Mouse (Mus musculus) ES-E14 (cell line): Measurements from ENCODE around the gene Cfl1. TPM values are rescaled to one million over a fixed set of nuclear protein-coding genes. Genes with fewer than 3 reads are reported as not detected.

Experiments used
- DNase-seq: peaks from one replicate; pipeline ENCODE4 v3.0.0-alpha.2; 2013; ENCODE audit warnings: low read depth, low spot score
- H3K27ac ChIP-seq: 2 replicates; pipeline ENCODE4 v1.5.1; 2012; ENCODE audit warnings: low read depth, mild to moderate bottlenecking, low read length, moderate library complexity, mixed read lengths; ENCODE audit not compliant: poor library complexity, insufficient read depth, severe bottlenecking
- H3K36me3 ChIP-seq: 2 replicates; pipeline ENCODE4 v1.6.1; 2012; ENCODE audit warnings: mild to moderate bottlenecking, low read length, moderate library complexity, mixed read lengths; ENCODE audit not compliant: control insufficient read depth, poor library complexity, insufficient read depth, severe bottlenecking
- H3K4me1 ChIP-seq, 2 experiments: fragments of 150-350 bp in 1 of 2; sonication (generic) in 1 of 2; 2 replicates each; pipeline ENCODE4 v1.6.1; 2012; ENCODE audit warnings: low read length in 2 of 2, mild to moderate bottlenecking in 1 of 2, mixed read lengths in 1 of 2; ENCODE audit not compliant: control insufficient read depth in 2 of 2, insufficient read depth in 2 of 2, poor library complexity in 1 of 2
- H3K4me3 ChIP-seq, 2 experiments: fragments of 150-350 bp in 1 of 2; sonication (generic) in 1 of 2; 2 replicates each; pipeline ENCODE4 v1.5.1; 2012; ENCODE audit warnings: low read length in 2 of 2, low read depth in 1 of 2, mild to moderate bottlenecking in 1 of 2, mixed read lengths in 1 of 2; ENCODE audit not compliant: insufficient read depth in 1 of 2, poor library complexity in 1 of 2, severe bottlenecking in 1 of 2
- H3K9ac ChIP-seq: 2 replicates; pipeline ENCODE4 v1.6.1; 2012; ENCODE audit warnings: low read depth, mild to moderate bottlenecking, low read length, mixed read lengths; ENCODE audit not compliant: poor library complexity, insufficient read depth, severe bottlenecking
- H3K9me3 ChIP-seq: fragments of 150-350 bp; sonication (generic); 2 replicates; pipeline ENCODE4 v1.6.1; 2012; ENCODE audit warnings: low read depth, mild to moderate bottlenecking, low read length; ENCODE audit not compliant: control insufficient read depth, insufficient read depth
- CHD2 ChIP-seq: IDR thresholded peaks from 2 replicates; pipeline ENCODE4 v1.6.1; 2014; ENCODE audit warnings: mild to moderate bottlenecking, low read depth, low read length, inconsistent platforms
- HCFC1 ChIP-seq: IDR thresholded peaks from 2 replicates; pipeline ENCODE4 v1.6.1; 2012; ENCODE audit warnings: low read length, inconsistent platforms, borderline replicate concordance; ENCODE audit not compliant: insufficient read depth
- MAFK ChIP-seq: IDR thresholded peaks from 2 replicates; pipeline ENCODE4 v1.6.1; 2014; ENCODE audit warnings: mild to moderate bottlenecking, low read depth, low read length, inconsistent platforms; ENCODE audit not compliant: insufficient read depth
- ZC3H11A ChIP-seq: IDR thresholded peaks from 2 replicates; pipeline ENCODE4 v1.6.1; 2012; ENCODE audit warnings: low read depth, mild to moderate bottlenecking, inconsistent platforms, low read length, borderline replicate concordance
- ZNF384 ChIP-seq: IDR thresholded peaks from 2 replicates; pipeline ENCODE4 v1.6.1; 2012; ENCODE audit warnings: low read depth, low read length, inconsistent platforms
- in situ Hi-C, 2 experiments: fragments of 600-800 bp; cut with MboI; formaldehyde crosslinking; loops; one replicate each; pipeline ENCODE4 v1.15.1; 2025; ENCODE audit warnings: low sequenced_read_pairs in 2 of 2, inconsistent platforms in 1 of 2; ENCODE audit not compliant: unreplicated experiment in 2 of 2
- total RNA-seq: library from RNA; depleted of rRNA; stranded (reverse); fragments of 300-350 nt; gene quantifications from 2 replicates; pipeline ENCODE4 v1.2.3, GENCODE M21; 2012

Cfl1 gene
- total RNA-seq, 1 experiment: 955 TPM

- no peak for DNase-seq
- peaks cover 28% of the 10 kb centered on the region for H3K36me3 ChIP-seq
- TF ChIP-seq CHD2 (no peak), ZC3H11A (no peak), HCFC1 (no peak), ZNF384 (no peak), MAFK (no peak)
- no peak overlapping the region for H3K9ac ChIP-seq
- H3K27ac ChIP-seq: no peak overlapping the region
- peak overlapping the region in 1 of 2 experiments; percentile 92; a peak in 2 of 4 replicates for H3K4me3 ChIP-seq
- no peaks in the 10 kb centered on the region for H3K9me3 ChIP-seq
- peaks cover 4 to 9% of the 10 kb centered on the region in 2 experiments; a peak in 1 of 4 replicates for H3K4me1 ChIP-seq
- in situ Hi-C loops: no loop called here
Measured at GRCm38 (mm10) chr19:5461411-5461810, 28.8 kb upstream of the Cfl1 start.

DNA sequence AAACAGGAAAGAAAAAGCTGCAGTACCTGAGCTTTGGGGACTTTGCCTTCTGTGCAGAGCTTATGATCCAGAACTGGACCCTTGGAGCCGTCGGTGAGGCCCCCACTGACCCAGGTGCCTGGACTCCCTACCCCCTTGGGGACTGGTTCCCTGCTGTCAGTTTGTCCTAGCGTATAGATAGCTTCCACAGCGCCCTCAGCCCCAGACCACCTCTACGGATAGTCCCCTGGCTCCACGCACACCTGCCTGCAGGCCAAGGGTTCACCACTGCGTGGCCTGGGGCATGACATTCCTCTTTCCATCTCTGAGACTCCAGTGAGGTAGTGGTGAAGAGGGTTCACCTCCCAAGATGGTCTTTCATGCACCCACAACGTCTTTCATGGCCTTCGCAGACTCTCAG is 27.0 kb upstream of the Cfl1 start:
- TF ChIP-seq MAFK (no peak), CHD2 (no peak), ZC3H11A (no peak), HCFC1 (no peak), ZNF384 (no peak)
- no peak for DNase-seq
- in situ Hi-C loops: no loop called here
- Histone ChIP-seq H3K4me3 (no peak overlapping the region), H3K9me3 (no peaks in the 10 kb centered on the region), H3K9ac (no peak overlapping the region), H3K4me1 (peaks cover 7 to 9% of the 10 kb centered on the region in 2 experiments; a peak in 2 of 4 replicates), H3K27ac (no peak overlapping the region), H3K36me3 (peaks cover 31% of the 10 kb centered on the region)

DNA sequence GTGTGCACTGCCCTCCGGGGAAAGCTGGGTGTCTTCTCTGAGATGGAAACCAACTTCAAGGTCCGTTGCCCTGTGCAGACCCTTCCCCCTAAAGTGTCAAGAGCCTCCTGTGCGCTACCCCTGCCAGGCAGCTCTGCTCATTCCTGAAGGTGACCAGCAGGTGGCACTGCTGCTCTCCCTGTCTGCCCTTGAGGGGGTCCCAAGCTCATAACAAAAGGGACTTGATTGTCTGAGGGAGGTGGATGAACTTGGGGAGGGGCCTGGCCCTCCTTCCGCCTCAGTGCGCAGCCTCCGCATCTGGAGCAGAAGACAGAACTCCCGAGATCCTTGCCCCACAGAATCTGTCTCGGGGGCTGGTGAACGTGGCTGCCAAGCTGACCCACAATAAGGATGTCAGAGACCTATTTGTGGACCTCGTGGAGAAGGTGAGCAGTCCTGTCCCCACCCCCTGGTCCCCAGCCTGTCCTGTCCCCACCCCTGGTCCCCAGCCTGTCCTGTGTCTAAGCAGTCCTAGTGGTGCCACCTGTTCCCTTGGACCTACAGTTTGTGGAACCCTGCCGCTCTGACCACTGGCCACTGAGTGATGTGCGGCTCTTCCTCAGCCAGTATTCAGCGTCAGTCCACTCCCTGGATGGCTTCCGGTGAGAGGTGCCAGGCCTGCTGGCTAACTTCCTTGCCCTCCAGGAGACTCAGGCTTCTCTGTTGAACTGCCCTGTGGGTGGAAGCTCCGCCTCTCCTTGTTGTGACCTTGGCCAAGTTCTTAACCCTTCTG is 26.3 kb upstream of the Cfl1 start:
- TF ChIP-seq HCFC1: peak; percentile 40; the same call in 1 of the 2 replicates
- no peak for TF ChIP-seq CHD2
- TF ChIP-seq ZC3H11A: no peak
- H3K36me3 ChIP-seq: peaks cover 31% of the 10 kb centered on the region
- peak overlapping the region; percentile 53 for H3K9ac ChIP-seq

DNA sequence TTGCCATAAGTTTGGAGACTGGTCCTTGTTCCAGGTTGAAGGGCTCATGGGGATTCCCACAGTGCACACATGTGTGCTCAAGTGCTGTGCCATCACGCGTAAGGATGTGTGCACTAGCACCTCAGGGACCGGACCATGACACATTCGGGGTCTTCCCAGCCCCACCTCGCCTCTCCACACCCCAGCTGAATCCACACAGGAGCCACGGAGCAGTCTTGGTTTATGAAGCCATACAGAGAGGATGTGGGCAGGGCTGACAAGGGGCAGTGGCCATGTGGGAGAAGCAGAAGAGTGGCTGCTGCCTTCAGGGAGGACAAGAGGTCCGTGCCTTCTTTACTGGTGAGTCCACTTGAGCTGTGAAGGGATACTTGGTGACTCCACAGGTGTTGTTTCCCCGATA is 25.2 kb upstream of the Cfl1 start:
- H3K36me3 ChIP-seq: peaks cover 31% of the 10 kb centered on the region
- peaks cover 7 to 13% of the 10 kb centered on the region in 2 experiments; a peak in 3 of 4 replicates for H3K4me1 ChIP-seq
- H3K9me3 ChIP-seq: no peaks in the 10 kb centered on the region
- H3K9ac ChIP-seq: no peak overlapping the region
- in situ Hi-C loops: no loop called here
- H3K4me3 ChIP-seq: no peak overlapping the region
- TF ChIP-seq HCFC1: no peak
- TF ChIP-seq ZC3H11A: no peak
- TF ChIP-seq MAFK: no peak
- no peak for TF ChIP-seq ZNF384
- no peak for TF ChIP-seq CHD2
- no peak overlapping the region for H3K27ac ChIP-seq
- no peak for DNase-seq

More for the DNA sequence above, 26.3 kb upstream of the Cfl1 start:
- H3K9me3 ChIP-seq: no peaks in the 10 kb centered on the region
- peaks cover 7 to 13% of the 10 kb centered on the region in 2 experiments; a peak in 3 of 4 replicates for H3K4me1 ChIP-seq
- H3K4me3 ChIP-seq: peak overlapping the region; percentile 18 to 54
- in situ Hi-C loops: no loop called here
- peak; percentile 82 for DNase-seq
- 0 out of 2 replicates have a peak overlapping the region, but pooled peaks have one; percentile 26 for H3K27ac ChIP-seq
